Mouse (Mus musculus) heart, embryonic 14.5 days (tissue): ENCODE results near the gene Ccdc34. TPM values are rescaled to one million over a fixed set of nuclear protein-coding genes. Genes with fewer than 3 reads are reported as not detected.

ENCODE experiments used
- ATAC-seq: fragments of 200-750 bp; cut with Nextera tagmentation; 2 replicates; pipeline ENCODE4 v1.8.0; 2017; ENCODE audit warnings: low read depth, moderate TSS enrichment; ENCODE audit not compliant: insufficient number of reproducible peaks, insufficient read depth, low FRiP score
- H3K27ac ChIP-seq, 2 experiments: fragments of 200-500 bp in 1 of 2; fragments of 300-500 bp in 1 of 2; sonication (generic) in 1 of 2; replicated peaks in 1 of 2; 2 replicates each; pipeline ENCODE4 v1.5.1; 2012 to 2014; ENCODE audit warnings: low read depth in 2 of 2, low read length in 2 of 2, control low read depth in 1 of 2, mild to moderate bottlenecking in 1 of 2, mixed read lengths in 1 of 2; ENCODE audit not compliant: control insufficient read depth in 1 of 2, insufficient read depth in 1 of 2
- H3K27me3 ChIP-seq: fragments of 300-500 bp; sonication (generic); 2 replicates; pipeline ENCODE4 v1.6.1; 2014; ENCODE audit warnings: mild to moderate bottlenecking, low read length, control low read depth; ENCODE audit not compliant: control insufficient read depth, insufficient read depth
- H3K36me3 ChIP-seq: fragments of 300-500 bp; sonication (generic); 2 replicates; pipeline ENCODE4 v1.6.1; 2014; ENCODE audit warnings: mild to moderate bottlenecking, control low read depth, low read length, mixed read lengths; ENCODE audit not compliant: control insufficient read depth, insufficient read depth
- H3K4me1 ChIP-seq, 2 experiments: fragments of 200-500 bp in 1 of 2; fragments of 300-500 bp in 1 of 2; sonication (generic) in 1 of 2; 2 replicates each; pipeline ENCODE4 v1.6.1; 2012 to 2014; ENCODE audit warnings: low read length in 2 of 2, control low read depth in 1 of 2, mixed read lengths in 1 of 2; ENCODE audit not compliant: control insufficient read depth in 2 of 2, insufficient read depth in 2 of 2
- H3K4me2 ChIP-seq: fragments of 300-500 bp; sonication (generic); 2 replicates; pipeline ENCODE4 v1.6.1; 2014; ENCODE audit warnings: mild to moderate bottlenecking, low read length
- H3K4me3 ChIP-seq, 2 experiments: fragments of 200-500 bp in 1 of 2; fragments of 300-500 bp in 1 of 2; sonication (generic) in 1 of 2; 2 replicates each; pipeline ENCODE4 v1.5.1; 2012 to 2014; ENCODE audit warnings: low read length in 2 of 2, mild to moderate bottlenecking in 2 of 2, control low read depth in 1 of 2, low read depth in 1 of 2, moderate library complexity in 1 of 2; ENCODE audit not compliant: control insufficient read depth in 1 of 2, insufficient read depth in 1 of 2
- H3K9ac ChIP-seq: fragments of 300-500 bp; sonication (generic); 2 replicates; pipeline ENCODE4 v1.6.1; 2014; ENCODE audit warnings: mild to moderate bottlenecking, low read length
- H3K9me3 ChIP-seq: fragments of 300-500 bp; sonication (generic); 2 replicates; pipeline ENCODE4 v1.6.1; 2016; ENCODE audit warnings: low read length, control low read depth; ENCODE audit not compliant: control insufficient read depth
- WGBS: fragments of 180-500 bp; shearing (Covaris S2); extraction: QIAGEN DNeasy Blood & Tissue Kit; methylation state at CpG from one replicate; pipeline ENCODE4 v1.1.7; 2014; 5-methylcytosine and 5-hydroxymethylcytosine counted together
- polyA plus RNA-seq: library from polyadenylated mRNA; unstranded; fragments of >200 nt; fragmentation: Nextera tagmentation; extraction: Ambion mirVana; gene quantifications from 2 replicates; pipeline ENCODE4 v1.2.1, GENCODE M21; 2014

The Ccdc34 gene
- polyA plus RNA-seq, 1 experiment from 2014 or later: 25.4 TPM

DNA sequence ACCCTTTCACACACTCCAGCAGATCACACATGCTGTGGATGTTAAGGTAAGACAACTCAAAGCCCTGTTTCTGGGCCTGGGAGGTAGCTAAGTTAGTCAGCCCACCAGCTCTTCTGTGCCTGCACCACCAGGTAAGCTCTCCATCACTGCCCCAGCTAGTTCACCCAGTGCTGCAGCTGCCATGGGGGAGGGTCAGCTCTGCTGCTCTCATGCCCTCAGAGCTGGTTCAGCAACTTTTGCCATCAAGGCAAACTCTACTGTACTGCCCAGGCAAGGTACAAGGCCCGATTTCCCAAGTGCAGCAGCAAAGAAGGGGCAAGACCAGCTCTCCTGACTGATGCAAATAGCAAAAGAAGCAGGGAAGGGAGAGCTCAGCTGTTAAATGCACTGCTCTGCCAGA, 202.9 kb downstream of the Ccdc34 start:
- no peaks in the 10 kb centered on the region for H3K36me3 ChIP-seq
- H3K4me2 ChIP-seq: no peak overlapping the region
- no peak overlapping the region for H3K4me3 ChIP-seq
- H3K4me1 ChIP-seq: no peaks in the 10 kb centered on the region
- H3K9ac ChIP-seq: no peak overlapping the region
- no peak overlapping the region for H3K27ac ChIP-seq
- no peak for ATAC-seq
- H3K9me3 ChIP-seq: no peaks in the 10 kb centered on the region
- 68% methylated on average over 1 of the region's 1 CpGs for WGBS
- H3K27me3 ChIP-seq: no peaks in the 10 kb centered on the region

DNA sequence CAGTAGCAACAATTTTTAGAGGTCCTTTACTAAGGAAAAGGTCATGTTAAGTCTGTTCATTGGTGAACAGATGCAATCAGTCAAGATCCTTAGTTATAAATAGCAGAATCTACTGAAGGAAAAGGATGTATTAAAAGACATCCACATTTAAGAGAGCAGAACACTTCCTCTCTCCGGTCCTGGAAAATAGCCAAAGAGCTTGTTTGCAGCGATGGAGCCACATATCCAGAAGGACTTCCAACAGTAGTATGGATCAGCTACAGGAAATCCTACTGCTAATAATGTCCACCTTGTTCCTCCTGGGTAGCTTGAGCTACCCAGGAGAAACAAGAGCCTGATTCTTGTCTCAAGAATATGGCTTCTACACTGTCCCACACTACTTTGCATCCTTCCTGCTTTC, 205.2 kb downstream of the Ccdc34 start:
- Histone ChIP-seq H3K36me3 (no peaks in the 10 kb centered on the region), H3K4me1 (no peaks in the 10 kb centered on the region), H3K4me3 (no peak overlapping the region), H3K27ac (no peak overlapping the region), H3K27me3 (no peaks in the 10 kb centered on the region), H3K9me3 (no peaks in the 10 kb centered on the region), H3K9ac (no peak overlapping the region), H3K4me2 (no peak overlapping the region)
- ATAC-seq: no peak
- 66% methylated on average over 2 of the region's 2 CpGs for WGBS

Other genes starting within 250 kb of the Ccdc34 start
- 43.0 and 44.3 TPM in 2 replicates for gene Lin7c, start 127.0 kb upstream of the Ccdc34 start, polyA plus RNA-seq
- gene Lgr4, start 100.2 kb upstream of the Ccdc34 start, polyA plus RNA-seq: 19.3 and 20.8 TPM in 2 replicates